9 mouse cellular contexts compared by ENCODE assay signal in the genomic region with DNA sequence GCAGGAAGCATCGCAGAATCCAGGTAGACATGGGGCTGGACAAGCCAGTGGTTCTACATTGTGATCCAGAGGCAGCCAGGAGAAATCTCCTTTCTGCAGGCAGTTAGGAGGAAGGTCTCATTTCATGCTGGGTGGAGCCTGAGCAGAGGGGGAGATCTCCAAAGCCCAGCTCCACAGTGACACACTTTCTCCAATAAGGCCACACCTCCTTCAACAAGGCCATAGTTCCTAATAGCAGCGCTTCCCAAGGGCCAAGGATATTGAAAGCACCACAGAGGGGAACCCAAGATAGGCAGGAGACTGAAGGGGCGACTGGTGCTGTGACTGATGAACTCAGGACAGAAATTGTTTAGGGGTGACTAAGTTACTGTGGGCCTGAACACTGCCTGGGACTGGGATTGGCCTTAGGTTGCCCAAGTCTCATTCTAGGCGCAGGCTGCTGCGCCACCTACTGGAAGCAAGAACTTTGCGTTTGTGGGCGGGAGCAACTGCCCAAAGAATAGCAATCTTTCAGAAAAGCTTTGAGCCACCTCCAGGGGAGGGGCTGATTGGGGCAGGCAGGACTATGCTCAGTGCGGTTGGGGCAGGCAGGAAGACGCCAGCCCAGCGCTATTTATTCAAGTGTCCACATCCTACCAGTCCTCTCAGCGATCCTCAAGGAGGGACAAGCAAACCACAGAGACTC. TPM values are rescaled to one million over a fixed set of nuclear protein-coding genes. Genes with fewer than 3 reads are reported as not detected.
DNase-seq lines count a peak whose midpoint lies in the region; ATAC-seq and TF ChIP-seq lines count a peak whose summit lies in the region.
"Not testable (repeated sequence)": the region's sequence is repeated elsewhere in the genome, so short reads cannot be mapped to it uniquely, and the experiment has no call there.
"Had no signal": no experiment of that assay in that cellular context is flagged by ENCODE, and none has a peak within 500 bp of the region (broad histone marks: within the 10 kb centered on the region; RNA-seq: fewer than 3 reads in every experiment).

No protein-coding gene starts in this region.

- WGBS in hindbrain, embryonic 11.5 days, result 3% methylated on average over 7 of the region's 11 CpGs
- under 1% methylated on average over 8 of the region's 11 CpGs for WGBS in neural tube, embryonic 11.5 days

- ATAC-seq in hindbrain, embryonic 11.5 days (ENCODE audit: low FRiP score), result peak; percentile 71
- ATAC-seq in neural tube, embryonic 11.5 days (ENCODE audit: insufficient read depth, low FRiP score, low TSS enrichment), result peak; percentile 67

- H3K4me3 ChIP-seq in ES-E14 (ENCODE audit: insufficient read depth in 1 of 2, low read depth in 1 of 2, low read length in 2 of 2, poor library complexity in 1 of 2, severe bottlenecking in 1 of 2); hindbrain, embryonic 11.5 days (ENCODE audit: low read depth, low read length); neural tube, embryonic 11.5 days (ENCODE audit: low read depth, low read length): not testable (repeated sequence)

- H3K36me3 ChIP-seq in ES-E14 (ENCODE audit: control insufficient read depth, insufficient read depth, low read length, poor library complexity, severe bottlenecking); hindbrain, embryonic 11.5 days (ENCODE audit: control insufficient read depth, insufficient read depth, low read length); neural tube, embryonic 11.5 days (ENCODE audit: control insufficient read depth, insufficient read depth, low read length): not testable (repeated sequence)

- in situ Hi-C loops in ES-E14 (cut with MboI; ENCODE audit: low sequenced_read_pairs in 2 of 2, unreplicated experiment in 2 of 2), result not testable (repeated sequence)

- H3K27me3 ChIP-seq in hindbrain, embryonic 11.5 days (ENCODE audit: control insufficient read depth, insufficient read depth, low read length); neural tube, embryonic 11.5 days (ENCODE audit: control insufficient read depth, insufficient read depth, low read length): not testable (repeated sequence)

- not testable (repeated sequence) for H3K4me2 ChIP-seq in hindbrain, embryonic 11.5 days (replicated peaks; ENCODE audit: low read depth, low read length); neural tube, embryonic 11.5 days (ENCODE audit: low read depth)

- H3K27ac ChIP-seq in ES-E14 (ENCODE audit: insufficient read depth, low read depth, low read length, poor library complexity, severe bottlenecking); hindbrain, embryonic 11.5 days (ENCODE audit: low read depth, low read length); neural tube, embryonic 11.5 days (ENCODE audit: low read depth, low read length): not testable (repeated sequence)

- not testable (repeated sequence) for H3K4me1 ChIP-seq in ES-E14 (ENCODE audit: control insufficient read depth in 2 of 2, insufficient read depth in 2 of 2, low read length in 2 of 2, poor library complexity in 1 of 2); hindbrain, embryonic 11.5 days (replicated peaks; ENCODE audit: control insufficient read depth, insufficient read depth, low read length); neural tube, embryonic 11.5 days (ENCODE audit: control insufficient read depth, insufficient read depth, low read length)

- DNase-seq in ES-E14 (ENCODE audit: low read depth, low spot score), result peak; percentile 87
- peak; percentile 2 for DNase-seq in cerebellum, adult 11 months
- peak; percentile 5 to 58 for DNase-seq in frontal cortex, adult 2 months (ENCODE audit: extremely low spot score in 1 of 2, low spot score in 1 of 2)
- DNase-seq in hindbrain, embryonic 11.5 days (ENCODE audit: low spot score), result peak; percentile 50
- peak; percentile 78 to 82 for DNase-seq in kidney, postnatal 4 days
- DNase-seq in lung, adult 18-20 months, result peak; percentile 42 to 47
- peak; percentile 43 for DNase-seq in neural tube, embryonic 11.5 days (ENCODE audit: low spot score)
- peak; percentile 68 for DNase-seq in testis, postnatal 10 days (ENCODE audit: low spot score)

- H3K9me3 ChIP-seq in ES-E14 (ENCODE audit: control insufficient read depth, insufficient read depth, low read depth, low read length); hindbrain, embryonic 11.5 days (ENCODE audit: control insufficient read depth, low read length); neural tube, embryonic 11.5 days (ENCODE audit: control insufficient read depth, low read length): not testable (repeated sequence)

- not testable (repeated sequence) for H3K9ac ChIP-seq in ES-E14 (ENCODE audit: insufficient read depth, low read depth, low read length, poor library complexity, severe bottlenecking); hindbrain, embryonic 11.5 days (ENCODE audit: low read depth, low read length); neural tube, embryonic 11.5 days (ENCODE audit: low read length)

TF ChIP-seq in ES-E14, 5 proteins besides CTCF, POLR2A, EP300 and RAD21:
- peak; percentile 56; the same call in 1 of the 2 replicates for TF ChIP-seq ZC3H11A (IDR thresholded peaks at IDR 0.05; ENCODE audit: borderline replicate concordance, low read depth, low read length)
TF ChIP-seq in ES-E14: peak in this region for 1; not testable (repeated sequence) for 4.

RNA-seq across cellular contexts. Expression of a gene that starts 53.8 kb away (rescaled TPM):
- total RNA-seq in ES-E14 (2012; rRNA removed), result 1.3 and 4.4 TPM in 2 replicates
- polyA plus RNA-seq in frontal cortex, adult 2 months (2012; rRNA removed), result 0.22 and 0.50 TPM in 2 replicates
- polyA plus RNA-seq in hindbrain, embryonic 11.5 days (2014; fragmentation: Nextera tagmentation; extraction: Ambion mirVana), result 1.7 and 2.9 TPM in 2 replicates
- 0.32 and 0.57 TPM in 2 replicates for polyA plus RNA-seq in neural tube, embryonic 11.5 days (2014; fragmentation: Nextera tagmentation; extraction: Ambion mirVana)
- total RNA-seq: layer of hippocampus, postnatal 14 days had no signal

RNA-seq across cellular contexts. Expression of a gene that starts 53.8 kb away (rescaled TPM):
- 13.9 and 25.2 TPM in 2 replicates for total RNA-seq in ES-E14 (2012; rRNA removed)
- polyA plus RNA-seq in frontal cortex, adult 2 months (2012; rRNA removed), result not detected in 2 replicates
- 10.7 and 11.7 TPM in 2 replicates for polyA plus RNA-seq in hindbrain, embryonic 11.5 days (2014; fragmentation: Nextera tagmentation; extraction: Ambion mirVana)
- polyA plus RNA-seq in neural tube, embryonic 11.5 days (2014; fragmentation: Nextera tagmentation; extraction: Ambion mirVana), result 10.4 and 10.9 TPM in 2 replicates
- total RNA-seq: layer of hippocampus, postnatal 14 days had no signal

Comparison
In these comparisons a context has a peak if more than half of its experiments do, and no peak if none do; other contexts are left out.
1. DNase-seq: peak in every context shown above with its lines; median percentile 87 in ES-E14; 80 in kidney, postnatal 4 days; 68 in testis, postnatal 10 days; 50 in hindbrain, embryonic 11.5 days; 44 in lung, adult 18-20 months; 43 in neural tube, embryonic 11.5 days; 32 in frontal cortex, adult 2 months; 2 in cerebellum, adult 11 months.
2. RNA of a gene that starts 53.8 kb away (polyA plus RNA-seq): 10.7 to 11.7 TPM in hindbrain, embryonic 11.5 days and 10.4 to 10.9 TPM in neural tube, embryonic 11.5 days; not detected in frontal cortex, adult 2 months; every median in the first group is over 10 times any median in the second.